Mouse (Mus musculus) CH12.LX (cell line): ENCODE measurements around the gene Skap1. TPM values are rescaled to one million over a fixed set of nuclear protein-coding genes. Genes with fewer than 3 reads are reported as not detected.

Experiments
- DNase-seq: peaks from one replicate; pipeline ENCODE4 v3.0.0-alpha.2; 2013; ENCODE audit errors: extremely low read depth
- H3K27ac ChIP-seq: 2 replicates; pipeline ENCODE4 v1.5.1; 2012; ENCODE audit warnings: low read depth, mild to moderate bottlenecking, control low read depth, moderate library complexity; ENCODE audit not compliant: insufficient read depth
- H3K27me3 ChIP-seq: replicated peaks from 2 replicates; pipeline ENCODE3; 2012; ENCODE audit warnings: inconsistent platforms
- H3K36me3 ChIP-seq, 2 experiments: replicated peaks in 1 of 2; 2 replicates each; pipeline versions ENCODE3 to v1.6.1; 2012; ENCODE audit warnings: inconsistent platforms in 1 of 2, low read length in 1 of 2, mild to moderate bottlenecking in 1 of 2, mixed read lengths in 1 of 2, moderate library complexity in 1 of 2; ENCODE audit not compliant: control insufficient read depth in 1 of 2, insufficient read depth in 1 of 2
- H3K4me1 ChIP-seq, 2 experiments: 2 replicates each; pipeline ENCODE4 v1.6.1; 2012; ENCODE audit warnings: inconsistent platforms in 1 of 2, moderate library complexity in 1 of 2; ENCODE audit not compliant: insufficient read depth in 2 of 2, control insufficient read depth in 1 of 2
- H3K4me2 ChIP-seq: 2 replicates; pipeline ENCODE4 v1.6.1; 2012; ENCODE audit warnings: low read depth, mild to moderate bottlenecking, control low read depth; ENCODE audit not compliant: poor library complexity, insufficient read depth, severe bottlenecking
- H3K4me3 ChIP-seq, 3 experiments: fragments of 150-350 bp in 1 of 3; sonication (generic) in 1 of 3; replicated peaks in 1 of 3; 2 replicates each; pipeline versions ENCODE3 to v1.5.1; 2011 to 2012; ENCODE audit warnings: low read depth in 2 of 3, low read length in 2 of 3, mild to moderate bottlenecking in 2 of 3, moderate library complexity in 2 of 3, control low read depth in 1 of 3, improper control_type of control experiment in 1 of 3, inconsistent platforms in 1 of 3, mixed read lengths in 1 of 3; ENCODE audit not compliant: poor library complexity in 1 of 3
- H3K79me2 ChIP-seq: replicated peaks from 2 replicates; pipeline ENCODE4 v1.6.1; 2012; ENCODE audit warnings: mild to moderate bottlenecking, moderate library complexity; ENCODE audit not compliant: control insufficient read depth, poor library complexity, insufficient read depth, severe bottlenecking; ENCODE audit errors: extremely low read depth
- H3K9ac ChIP-seq: 2 replicates; pipeline ENCODE4 v1.6.1; 2012; ENCODE audit warnings: low read depth, mild to moderate bottlenecking, control low read depth, moderate library complexity; ENCODE audit not compliant: insufficient read depth
- H3K9me3 ChIP-seq: replicated peaks from 2 replicates; pipeline ENCODE3; 2012; ENCODE audit warnings: low read length, inconsistent platforms, mixed read lengths
- CHD2 ChIP-seq: IDR thresholded peaks from 2 replicates; pipeline ENCODE4 v1.6.1; 2011; ENCODE audit warnings: low read length, improper control_type of control experiment
- CTCF ChIP-seq, 2 experiments: IDR thresholded peaks in 1 of 2; conservative IDR thresholded peaks in 1 of 2; 2 replicates each; pipeline ENCODE4 v1.5.1; 2011 to 2012; ENCODE audit warnings: low read depth in 2 of 2, low read length in 2 of 2, improper control_type of control experiment in 1 of 2, inconsistent platforms in 1 of 2, mild to moderate bottlenecking in 1 of 2, moderate library complexity in 1 of 2
- E2F4 ChIP-seq: IDR thresholded peaks from 2 replicates; pipeline ENCODE4 v1.6.1; 2011; ENCODE audit warnings: low read depth, low read length, improper control_type of control experiment; ENCODE audit not compliant: insufficient replicate concordance
- IRF4 ChIP-seq: IDR thresholded peaks from 2 replicates; pipeline ENCODE4 v1.6.1; 2014; ENCODE audit warnings: low read depth, mild to moderate bottlenecking, inconsistent platforms, low read length, improper control_type of control experiment
- KAT2A ChIP-seq: IDR thresholded peaks from 2 replicates; pipeline ENCODE4 v1.6.1; 2012; ENCODE audit warnings: low read length, improper control_type of control experiment, inconsistent platforms; ENCODE audit not compliant: insufficient replicate concordance
- MAFK ChIP-seq: IDR thresholded peaks from 2 replicates; pipeline ENCODE4 v1.6.1; 2011; ENCODE audit warnings: low read length, improper control_type of control experiment; ENCODE audit not compliant: insufficient replicate concordance
- MYC ChIP-seq: IDR thresholded peaks from 2 replicates; pipeline ENCODE4 v1.6.1; 2011; ENCODE audit warnings: low read depth, mild to moderate bottlenecking, improper control_type of control experiment, low read length
- RAD21 ChIP-seq: IDR thresholded peaks from 2 replicates; pipeline ENCODE4 v1.6.1; 2011; ENCODE audit warnings: low read depth, mild to moderate bottlenecking, low read length, improper control_type of control experiment, moderate library complexity
- SMC3 ChIP-seq: IDR thresholded peaks from 2 replicates; pipeline ENCODE4 v1.6.1; 2011; ENCODE audit warnings: low read depth, low read length, improper control_type of control experiment
- USF1 ChIP-seq: IDR thresholded peaks from 2 replicates; pipeline ENCODE4 v1.6.1; 2014; ENCODE audit warnings: low read depth, mild to moderate bottlenecking, inconsistent platforms, low read length, improper control_type of control experiment
- dilution Hi-C: fragments of 300-500 bp; cut with MboI; formaldehyde crosslinking; loops from 2 replicates; pipeline ENCODE4 v1.14.3; 2020; ENCODE audit warnings: low sequenced_read_pairs; ENCODE audit not compliant: extremely low pct_unique_long_range_greater_than_20kb, extremely low pct_ligation_motif_present
- in situ Hi-C: fragments of 300-500 bp; cut with MboI; formaldehyde crosslinking; loops from 3 replicates; pipeline ENCODE4 v1.14.3; 2019; ENCODE audit warnings: low sequenced_read_pairs, low pct_ligation_motif_present, low pct_unique_long_range_greater_than_20kb, mixed read lengths
- polyA plus RNA-seq: library from polyadenylated mRNA; unstranded; fragments of >175 nt; gene quantifications from 2 replicates; pipeline ENCODE4 v1.2.1, GENCODE M21; 2012; ENCODE audit warnings: low read depth; ENCODE audit not compliant: insufficient read length
- total RNA-seq, 2 experiments: library from RNA; depleted of rRNA; stranded (reverse); fragments of 300-350 nt in 1 of 2; fragments of >200 nt in 1 of 2; gene quantifications; 2 replicates each; pipeline ENCODE4 v1.2.3; 2012 to 2014

Skap1 gene
- total and polyA plus RNA-seq, 3 experiments: not detected

- Histone ChIP-seq H3K4me3 (no peak overlapping the region), H3K9ac (no peak overlapping the region), H3K9me3 (no peaks in the 10 kb centered on the region), H3K27me3 (peaks cover 22% of the 10 kb centered on the region), H3K4me1 (peaks cover 0 to 2% of the 10 kb centered on the region in 2 experiments; a peak in 1 of 4 replicates), H3K27ac (no peak overlapping the region), H3K36me3 (no peaks in the 10 kb centered on the region), H3K79me2 (no peaks in the 10 kb centered on the region), H3K4me2 (no peak overlapping the region)
- dilution Hi-C loops (no loop called here), in situ Hi-C loops (no loop called here)
- DNase-seq: no peak
- TF ChIP-seq CHD2: no peak
- TF ChIP-seq E2F4: no peak
- peak; percentile 45 for TF ChIP-seq SMC3
- peak in 1 of 2 experiments; percentile 63; a peak in 2 of 4 replicates for TF ChIP-seq CTCF (conservative IDR thresholded peaks at IDR 0.05 in 1 of 2, IDR thresholded peaks at IDR 0.05 in 1 of 2; ENCODE audit: low read depth in 2 of 2, low read length in 2 of 2)
- TF ChIP-seq RAD21: peak; percentile 67
- TF ChIP-seq KAT2A: no peak
These were observed 246.9 kb downstream of the Skap1 start for GRCm38 (mm10) chr11:96711268-96711667.

GRCm38 (mm10) chr11:96711670-96712069, 247.3 kb downstream of the Skap1 start:
- Histone ChIP-seq H3K36me3 (no peaks in the 10 kb centered on the region), H3K27me3 (peaks cover 20% of the 10 kb centered on the region)
- in situ Hi-C loops: no loop called here
- TF ChIP-seq IRF4: no peak
- TF ChIP-seq, all 38 proteins: peak for 0
- no peak overlapping the region for H3K27ac ChIP-seq
- H3K4me3 ChIP-seq: no peak overlapping the region
- no peaks in the 10 kb centered on the region for H3K79me2 ChIP-seq
- no peak for DNase-seq
- no peaks in the 10 kb centered on the region for H3K9me3 ChIP-seq
- H3K4me1 ChIP-seq: peaks cover 0 to 2% of the 10 kb centered on the region in 2 experiments; a peak in 1 of 4 replicates
- H3K4me2 ChIP-seq: no peak overlapping the region
- dilution Hi-C loops: no loop called here
- no peak overlapping the region for H3K9ac ChIP-seq

GRCm38 (mm10) chr11:96713210-96714005, 249.0 kb downstream of the Skap1 start:
- peaks cover 0 to 2% of the 10 kb centered on the region in 2 experiments; a peak in 1 of 4 replicates for H3K4me1 ChIP-seq
- in situ Hi-C loops: no loop called here
- TF ChIP-seq USF1: peak; percentile 49
- TF ChIP-seq MYC: no peak
- 0 out of 2 replicates have a peak, but pooled peaks have one; percentile 5 for TF ChIP-seq MAFK
- dilution Hi-C loops: no loop called here
- no peaks in the 10 kb centered on the region for H3K79me2 ChIP-seq
- peaks cover 2% of the 10 kb centered on the region for H3K9me3 ChIP-seq
- no peaks in the 10 kb centered on the region for H3K36me3 ChIP-seq
- no peak overlapping the region for H3K27ac ChIP-seq
- no peak overlapping the region for H3K4me3 ChIP-seq
- H3K27me3 ChIP-seq: peaks cover 12% of the 10 kb centered on the region
- DNase-seq: no peak
- no peak overlapping the region for H3K4me2 ChIP-seq
- H3K9ac ChIP-seq: no peak overlapping the region
